Mouse (Mus musculus) megakaryocyte, embryonic 14.5 days (primary cell): ENCODE data around the gene Gpx3.

Experiments
- FLI1 ChIP-seq: IDR thresholded peaks from 2 replicates; pipeline ENCODE4 v1.6.1; 2012; ENCODE audit warnings: low read length, inconsistent platforms, mixed read lengths
- GATA1 ChIP-seq: IDR thresholded peaks from 3 replicates; pipeline ENCODE4 v1.6.1; 2012; ENCODE audit warnings: mixed read lengths, low read length, inconsistent platforms, borderline replicate concordance

GRCm38 (mm10) chr11:54867903-54868434, 34.3 kb upstream of the Gpx3 start:
- no peak for TF ChIP-seq GATA1
- no peak for TF ChIP-seq FLI1
